Mouse (Mus musculus): ENCODE data around the gene Ppp4r4.
"Not testable (repeated sequence)": the region's sequence is repeated elsewhere in the genome, so short reads cannot be mapped to it uniquely, and the experiment has no call there.

The Ppp4r4 gene

DNA sequence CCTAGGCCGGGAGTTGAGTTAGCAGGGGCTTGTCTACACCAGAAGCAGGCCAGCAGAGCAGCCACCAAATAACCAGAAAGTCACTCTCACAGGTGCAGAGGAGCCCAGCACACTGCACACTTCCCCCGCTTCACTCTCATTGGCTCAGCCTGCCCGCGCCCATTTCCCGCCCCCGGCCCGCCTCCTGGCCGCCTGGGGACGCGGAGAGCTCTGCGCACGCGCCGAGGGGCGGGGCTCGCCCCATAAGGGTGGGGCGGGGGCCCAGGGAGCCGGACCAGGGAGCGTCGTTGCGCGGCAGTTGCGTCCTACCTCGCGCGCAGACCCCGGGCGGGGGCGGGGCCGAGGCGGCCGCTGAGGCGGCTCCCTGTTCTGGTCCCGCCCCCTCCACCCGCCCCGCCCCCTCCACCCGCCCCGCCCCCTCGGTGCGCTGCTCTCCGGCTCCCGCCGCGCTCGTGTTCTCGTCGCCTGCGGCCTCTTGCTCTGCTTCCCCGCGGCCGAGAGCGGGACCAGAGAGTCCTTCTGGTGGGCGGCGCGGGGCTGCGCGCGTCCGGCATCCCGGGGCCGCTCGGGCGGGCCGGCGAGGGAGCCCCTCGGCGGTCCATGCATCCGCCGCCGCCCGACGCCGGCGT lies at the start of gene Ppp4r4:
Gene Ppp4r4, plus strand, starts transcription at position 264 of the 629 bp plus-strand sequence.
- peak; percentile 94 for DNase-seq (ENCODE audit: low spot score)

DNA sequence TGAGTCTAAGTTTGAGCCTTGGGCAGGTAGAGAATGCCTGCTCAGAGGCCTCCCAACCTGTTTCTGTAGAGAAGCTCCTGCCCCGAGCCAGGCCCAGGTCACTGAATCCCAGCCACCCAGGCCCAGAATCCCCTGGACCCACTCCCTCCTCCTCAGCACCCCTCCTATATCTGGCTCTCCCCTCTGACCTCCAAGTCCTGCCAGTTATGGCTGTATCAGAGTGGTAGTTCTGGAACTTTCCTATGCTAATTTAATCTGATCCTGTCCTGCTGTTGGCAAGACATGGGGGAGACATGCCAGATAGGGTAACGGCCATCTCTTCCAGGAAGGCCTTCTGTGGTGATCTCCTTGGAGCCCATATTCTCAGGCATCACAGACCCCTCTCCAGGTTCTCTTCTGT lies 49.3 kb upstream of the Ppp4r4 start:
- no peak for DNase-seq (ENCODE audit: low spot score)

DNA sequence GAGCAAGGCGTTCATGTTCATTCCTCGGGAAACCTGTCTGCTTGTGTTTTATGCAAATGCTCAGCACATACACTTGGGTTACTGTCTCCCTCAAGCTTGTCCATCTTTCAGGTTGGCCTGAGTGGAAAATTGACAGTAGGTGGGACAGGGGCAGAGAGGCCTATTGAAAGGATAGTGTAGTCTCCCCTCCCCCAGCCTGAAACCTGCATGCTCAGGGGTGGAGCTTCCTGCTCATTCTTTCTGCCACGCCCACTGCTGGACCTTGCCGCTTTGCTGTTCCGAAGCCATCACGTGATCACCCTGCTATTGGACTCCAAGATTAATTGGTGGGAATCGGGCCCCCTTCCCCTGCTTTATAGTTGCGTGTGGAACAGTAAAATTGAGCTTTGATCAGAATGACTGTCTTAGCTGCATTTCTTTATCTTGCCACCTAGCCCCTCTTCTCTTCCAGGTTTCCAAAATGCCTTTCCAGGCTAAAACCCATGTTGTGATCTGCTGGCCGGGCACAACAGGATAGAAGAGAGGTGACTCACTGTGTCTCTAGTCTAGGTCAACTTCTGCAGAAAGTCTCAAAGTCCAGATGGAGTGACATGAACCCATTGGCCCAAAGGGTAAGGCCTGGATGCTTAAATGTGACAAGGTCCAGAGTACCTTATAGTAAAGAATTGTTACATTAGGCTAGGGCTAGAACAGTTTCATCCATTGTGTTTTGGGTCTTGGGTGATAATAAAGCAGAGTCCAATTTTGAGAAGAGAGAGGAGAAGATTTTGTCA lies 47.7 kb upstream of the Ppp4r4 start:
- not testable (repeated sequence) for DNase-seq (ENCODE audit: low spot score)

DNA sequence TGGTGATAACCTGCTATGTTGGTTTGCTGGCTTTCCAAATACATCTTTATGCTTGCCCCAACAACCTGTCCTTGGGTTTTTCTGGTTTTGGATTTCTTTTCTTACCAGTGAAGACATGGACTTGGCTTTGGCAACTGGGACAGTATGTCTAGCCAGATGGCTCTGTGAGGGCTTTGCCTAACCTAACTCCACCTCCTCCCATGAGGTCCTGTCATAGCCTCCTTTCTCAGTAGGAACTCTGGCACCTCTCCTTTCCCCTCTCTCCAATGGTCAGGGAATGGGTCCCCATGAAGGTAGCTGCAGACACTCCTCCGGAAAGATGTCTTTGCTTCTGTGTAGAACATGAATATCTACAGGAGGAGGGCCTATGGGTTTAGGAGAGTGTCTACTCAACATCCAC lies 45.4 kb upstream of the Ppp4r4 start:
- no peak for DNase-seq (ENCODE audit: low spot score)

DNA sequence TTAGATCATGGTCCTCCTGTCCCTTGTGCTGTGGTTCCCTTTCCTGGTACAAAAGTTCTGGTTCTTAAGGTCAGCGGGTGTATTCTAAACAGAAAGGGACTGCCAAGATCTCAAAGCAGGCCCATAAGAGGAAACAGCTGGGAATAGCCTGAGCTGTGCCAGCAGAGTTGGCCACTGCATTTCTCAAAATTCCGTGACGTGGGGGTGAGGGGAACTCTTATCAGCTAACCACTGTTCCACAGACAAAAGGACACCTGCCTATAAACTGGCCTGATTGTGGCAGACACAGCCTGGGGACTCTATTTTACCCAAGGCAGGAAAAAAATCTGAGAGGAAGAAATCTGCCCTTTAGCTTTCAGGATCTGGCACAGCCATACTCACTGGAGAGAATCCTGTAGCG lies 44.8 kb upstream of the Ppp4r4 start:
- no peak for DNase-seq (ENCODE audit: low spot score)

DNA sequence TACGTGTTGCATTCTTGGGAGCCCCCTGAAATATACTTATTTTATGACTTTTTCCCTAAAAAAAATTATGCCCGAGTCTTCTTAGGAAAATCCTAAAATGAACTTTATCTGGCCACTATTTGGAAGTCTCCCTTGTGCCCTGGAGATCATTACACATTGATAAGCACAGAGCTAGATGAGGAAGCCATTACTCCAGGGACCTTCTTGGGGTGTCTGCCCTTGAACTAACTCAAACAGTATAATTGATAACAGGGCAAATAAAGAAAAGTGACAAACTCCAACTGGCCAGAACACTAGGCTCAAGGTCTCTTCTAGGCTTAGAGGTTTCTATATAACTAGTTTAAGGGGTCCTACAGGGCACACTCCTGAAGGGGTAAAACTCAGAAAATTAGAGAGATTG lies 44.3 kb upstream of the Ppp4r4 start:
- DNase-seq (ENCODE audit: low spot score): no peak

DNA sequence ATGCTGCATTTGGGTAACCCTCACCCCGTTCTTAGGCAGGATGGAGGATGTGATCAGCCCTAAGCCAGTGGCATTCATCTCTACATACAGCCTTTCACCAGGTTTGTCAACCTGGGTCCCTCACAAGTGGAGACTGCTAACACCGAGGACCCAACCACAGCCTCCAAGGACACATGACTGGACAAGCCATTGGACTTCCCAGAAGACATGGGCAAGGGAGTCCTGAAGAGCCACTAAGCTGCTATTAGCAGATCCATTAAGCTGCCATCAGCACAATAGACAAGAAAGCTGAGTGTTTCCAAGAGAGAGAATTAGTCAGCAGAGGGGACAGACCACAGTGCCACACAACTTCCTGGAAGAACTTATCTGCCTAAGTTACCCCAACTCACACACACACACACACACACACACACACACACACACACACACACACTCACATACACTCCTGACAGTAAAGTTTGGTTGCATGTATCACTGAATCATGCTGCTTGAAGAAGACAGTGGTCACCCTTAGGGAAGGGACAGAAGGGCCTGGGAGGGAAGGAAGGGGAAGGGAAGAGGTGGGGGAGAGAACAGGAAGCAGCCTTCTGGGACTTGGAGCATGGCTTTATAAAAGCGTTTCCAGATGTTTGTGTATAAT lies 40.9 kb upstream of the Ppp4r4 start:
- no peak for DNase-seq (ENCODE audit: low spot score)

DNA sequence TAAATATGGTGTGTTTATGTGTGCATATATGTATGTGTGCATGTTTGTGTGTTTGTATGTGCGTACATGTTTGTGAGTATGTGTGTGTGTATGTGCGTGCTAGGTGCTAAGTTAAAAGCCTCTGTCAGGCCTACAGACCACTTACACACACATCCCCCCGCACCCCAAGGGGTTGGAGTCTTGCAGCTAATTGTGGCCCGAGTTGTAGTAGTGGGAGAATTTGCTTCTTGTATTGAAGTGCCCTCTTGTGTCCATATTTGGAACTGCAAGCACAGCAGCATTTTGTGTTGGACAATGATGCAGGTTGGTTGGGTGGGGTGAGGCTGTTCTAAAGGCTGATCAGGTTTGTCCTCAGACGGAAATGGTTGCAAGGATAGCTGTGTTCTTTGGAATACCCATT lies 39.3 kb upstream of the Ppp4r4 start:
- DNase-seq (ENCODE audit: low spot score): peak; percentile 69

DNA sequence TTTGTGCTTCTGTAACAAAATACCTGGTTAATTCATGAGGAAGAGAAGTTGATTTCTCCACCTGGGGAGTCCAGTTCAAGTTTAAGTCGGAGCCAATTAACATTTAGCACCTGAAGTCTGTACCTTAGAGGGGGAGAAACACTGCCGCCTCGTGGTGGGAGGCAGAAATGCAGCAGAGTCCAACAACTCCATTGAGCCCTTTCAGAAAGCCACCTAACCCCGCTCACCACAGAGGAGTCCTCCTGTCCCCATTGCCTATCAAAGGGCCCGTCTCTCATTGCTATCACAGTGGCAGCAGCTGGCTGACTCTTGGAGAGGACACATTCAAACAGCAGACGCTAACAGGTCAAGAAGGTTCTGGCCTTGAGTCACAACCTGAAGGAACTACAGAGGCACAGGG lies 37.6 kb upstream of the Ppp4r4 start:
- DNase-seq (ENCODE audit: low spot score): no peak

DNA sequence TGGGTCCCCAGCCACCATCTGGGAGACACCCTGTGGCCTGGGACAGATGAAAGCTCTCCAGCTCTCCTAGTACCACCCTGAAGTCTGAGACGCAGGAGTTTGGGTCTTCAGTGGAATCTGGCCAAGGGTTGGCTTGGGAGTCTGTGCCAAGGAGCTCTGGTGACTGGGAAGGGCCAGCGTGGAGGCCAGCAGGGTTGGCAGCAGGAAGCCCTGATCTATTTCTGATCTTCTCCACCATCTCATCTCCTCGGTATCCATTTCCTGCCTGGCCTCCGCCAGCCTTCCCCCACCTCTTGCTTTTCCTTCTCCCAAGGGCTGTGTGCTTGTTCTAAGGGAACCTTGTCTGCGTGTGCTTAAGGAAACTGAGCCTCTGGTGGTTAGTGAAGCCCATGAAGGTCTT lies 33.3 kb upstream of the Ppp4r4 start:
- no peak for DNase-seq (ENCODE audit: low spot score)

DNA sequence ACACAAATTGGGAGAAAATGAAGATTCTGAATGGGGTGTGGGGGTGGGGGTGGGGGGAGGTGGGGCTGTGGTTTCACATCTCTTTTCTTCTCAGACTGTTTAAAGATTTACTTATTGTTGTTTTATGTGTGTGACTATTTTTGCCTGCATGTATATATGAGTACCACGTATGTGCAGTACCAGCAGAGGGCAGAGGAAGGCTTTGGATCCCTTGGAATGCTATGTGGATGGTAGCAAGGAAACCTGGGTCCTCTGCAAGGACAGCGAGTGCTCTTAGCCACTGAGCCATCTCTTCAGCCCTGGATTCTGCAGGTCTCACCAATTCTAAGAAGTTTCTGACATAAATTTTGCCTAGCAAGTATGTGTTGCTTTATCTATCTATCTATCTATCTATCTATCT lies 32.8 kb upstream of the Ppp4r4 start:
- DNase-seq (ENCODE audit: low spot score): no peak

DNA sequence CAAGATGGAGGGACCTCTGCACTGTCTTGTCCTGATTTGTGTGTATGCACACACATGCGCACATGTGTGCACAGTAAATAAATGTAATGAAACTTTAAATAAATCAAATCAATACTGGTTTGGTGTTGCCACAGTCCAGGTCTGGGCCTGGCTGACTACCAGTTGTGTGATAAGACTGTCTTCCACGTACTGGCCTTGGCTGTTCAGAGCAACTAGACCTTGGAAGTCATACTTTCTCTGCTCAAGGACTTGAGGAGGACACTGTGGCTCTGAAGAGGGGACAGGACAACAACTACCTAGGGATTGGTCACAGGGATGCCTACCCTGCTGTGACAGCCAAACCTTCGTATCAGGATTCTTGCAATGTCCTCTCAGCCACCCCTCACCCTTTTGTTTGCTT lies 28.8 kb upstream of the Ppp4r4 start:
- DNase-seq (ENCODE audit: low spot score): no peak

DNA sequence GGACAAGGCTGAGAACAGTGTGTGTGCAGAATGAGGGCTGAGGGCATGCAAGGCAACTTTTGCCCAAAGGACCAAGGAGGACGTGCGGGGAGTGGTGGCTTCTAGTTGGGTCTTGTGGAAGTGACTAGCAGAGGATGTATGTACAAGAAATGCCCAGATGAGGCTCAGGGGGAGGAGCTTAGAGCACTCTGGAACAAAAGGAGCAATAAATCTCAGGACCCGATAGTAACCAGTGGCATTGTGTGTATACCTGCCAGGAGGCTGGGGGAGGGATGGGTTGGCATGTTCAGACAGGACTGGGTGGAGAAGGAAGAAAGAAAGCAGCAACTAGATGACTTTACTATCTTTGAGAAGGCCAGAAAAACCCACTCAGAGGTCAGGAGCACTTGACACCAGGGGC lies 27.7 kb upstream of the Ppp4r4 start:
- DNase-seq (ENCODE audit: low spot score): no peak

DNA sequence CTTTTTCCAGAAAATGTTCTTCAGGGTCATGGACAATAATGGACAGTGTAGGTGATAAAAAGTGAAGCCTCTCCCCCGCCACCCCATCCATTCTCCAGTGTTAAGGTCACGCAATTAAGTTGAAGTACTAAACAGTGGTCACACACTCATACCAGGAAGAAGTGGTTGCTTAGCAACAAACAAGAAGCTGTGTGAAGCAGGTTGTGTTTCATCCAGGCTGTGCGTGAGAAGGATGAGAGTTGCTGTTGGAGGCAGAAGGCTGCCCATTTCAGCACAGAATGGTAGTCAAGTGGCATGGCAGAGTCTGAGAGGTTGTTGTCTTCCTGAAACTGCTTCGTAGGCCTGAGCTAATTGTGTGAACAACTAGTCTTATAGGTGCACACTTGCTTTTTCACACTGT lies 23.7 kb upstream of the Ppp4r4 start:
- DNase-seq (ENCODE audit: low spot score): no peak

DNA sequence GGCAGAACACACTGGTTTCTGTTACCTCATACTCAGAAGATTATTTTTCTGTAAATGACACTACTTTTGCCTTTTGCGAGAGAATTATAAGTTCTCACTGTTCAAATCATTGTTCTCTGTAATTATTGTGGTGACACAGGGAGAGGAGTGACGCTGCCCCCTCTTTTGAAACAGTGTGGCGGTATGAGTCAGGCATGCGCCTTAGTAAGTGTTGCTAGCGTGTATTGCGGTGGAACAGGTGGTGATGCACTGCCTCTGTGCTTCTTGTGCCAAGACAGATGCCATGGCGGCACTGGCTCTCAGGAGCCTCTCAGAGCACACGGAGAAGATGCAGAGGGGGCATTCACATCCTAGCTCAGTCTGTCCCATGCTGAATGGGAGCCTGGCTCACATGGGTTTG lies 22.2 kb upstream of the Ppp4r4 start:
- peak; percentile 63 for DNase-seq (ENCODE audit: low spot score)

DNA sequence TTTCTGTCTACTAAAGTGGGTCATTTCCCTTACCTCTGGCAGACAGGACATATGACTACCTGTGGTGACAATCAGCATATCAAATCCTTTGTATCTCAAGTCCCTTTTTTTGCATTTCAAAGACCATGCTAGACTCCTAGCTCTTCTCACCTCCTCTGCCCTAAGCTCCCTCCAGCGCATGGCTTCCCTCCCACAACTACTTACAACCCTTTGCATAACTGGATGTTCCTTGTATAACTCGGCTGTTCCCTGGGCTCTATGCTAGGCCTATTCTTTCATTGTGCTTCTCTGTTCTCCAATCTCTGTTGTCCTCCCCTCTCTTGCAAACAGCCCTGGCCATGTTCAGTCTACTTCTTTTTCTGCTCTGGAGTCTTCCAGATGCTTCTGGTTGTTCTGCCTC lies 20.5 kb upstream of the Ppp4r4 start:
- no peak for DNase-seq (ENCODE audit: low spot score)

DNA sequence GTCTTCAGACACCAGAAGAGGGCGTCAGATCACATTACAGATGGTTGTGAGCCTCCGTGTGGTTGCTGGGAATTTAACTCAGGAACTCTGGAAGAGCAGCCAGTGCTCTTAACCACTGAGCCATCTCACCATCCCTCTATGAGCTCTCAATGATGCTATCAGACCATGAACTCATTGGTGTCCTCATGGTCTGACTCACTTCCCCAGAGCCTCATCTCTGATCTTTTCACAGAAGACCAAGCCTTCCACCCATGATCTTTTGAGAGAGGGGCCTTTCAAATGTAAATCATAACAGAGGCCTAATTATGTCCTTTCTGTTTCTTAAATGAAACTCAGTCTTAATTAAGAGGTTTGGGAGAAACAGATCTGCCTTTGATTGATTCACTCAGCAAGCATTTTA lies 19.0 kb upstream of the Ppp4r4 start:
- no peak for DNase-seq (ENCODE audit: low spot score)

DNA sequence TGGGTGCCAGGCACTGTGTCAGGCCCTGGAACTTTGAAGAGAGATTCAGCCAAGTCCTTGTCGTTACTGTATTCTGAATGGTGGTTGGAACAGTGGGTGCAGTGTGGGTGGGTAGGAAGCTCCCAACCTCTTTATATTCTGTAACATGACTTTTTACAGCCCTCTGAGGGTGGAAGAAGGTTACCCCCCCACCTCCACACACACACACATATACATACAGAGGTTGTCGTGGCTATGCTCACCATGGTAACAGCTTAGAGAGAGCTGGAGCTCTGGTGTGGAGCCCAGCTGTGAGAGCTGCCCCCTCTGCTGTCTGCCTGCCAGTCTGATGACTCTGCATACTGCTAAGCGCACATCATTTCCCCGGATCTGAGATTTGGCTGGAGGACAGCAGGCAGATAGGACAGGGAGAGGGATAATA lies 18.6 kb upstream of the Ppp4r4 start:
- DNase-seq (ENCODE audit: low spot score): peak; percentile 61

DNA sequence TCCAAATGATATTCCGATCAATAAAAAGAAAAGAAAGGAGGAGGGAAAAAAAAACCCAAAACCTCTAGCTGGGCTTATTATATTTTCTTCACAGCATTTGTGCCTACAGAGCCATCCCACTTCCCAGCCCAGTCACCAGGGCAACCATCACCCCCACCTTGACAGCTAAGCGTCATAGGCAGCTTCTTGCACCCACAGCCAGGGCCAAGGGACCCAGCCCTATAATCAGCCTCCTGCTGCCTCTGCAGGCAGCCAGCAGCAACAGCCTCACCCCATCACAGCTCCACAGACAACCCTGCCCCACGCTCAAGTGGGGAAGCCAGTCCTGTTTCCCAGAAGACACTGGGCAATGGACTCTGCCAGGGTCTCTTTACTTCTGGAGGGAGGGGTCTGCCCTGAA lies 17.7 kb upstream of the Ppp4r4 start:
- DNase-seq (ENCODE audit: low spot score): peak; percentile 74

DNA sequence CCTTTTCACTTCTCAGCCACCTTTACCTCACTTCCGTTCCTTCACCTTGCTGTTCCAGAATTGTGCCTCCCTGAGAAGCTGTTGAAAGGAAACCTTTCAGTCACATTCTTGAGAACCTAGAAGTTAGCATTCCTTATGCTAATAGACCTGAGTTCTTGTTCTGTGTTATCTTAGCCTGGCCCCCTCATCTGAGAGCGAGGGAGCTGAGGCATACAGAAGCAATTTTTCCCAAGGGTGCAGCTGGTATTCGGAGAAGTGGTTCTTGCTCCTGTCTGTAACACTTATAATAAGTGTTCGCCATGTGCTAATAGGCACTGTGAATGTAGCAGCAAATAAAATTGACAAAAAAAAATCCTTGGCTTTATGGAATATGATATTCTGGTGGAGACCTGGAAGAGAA lies 16.4 kb upstream of the Ppp4r4 start:
- DNase-seq (ENCODE audit: low spot score): no peak

DNA sequence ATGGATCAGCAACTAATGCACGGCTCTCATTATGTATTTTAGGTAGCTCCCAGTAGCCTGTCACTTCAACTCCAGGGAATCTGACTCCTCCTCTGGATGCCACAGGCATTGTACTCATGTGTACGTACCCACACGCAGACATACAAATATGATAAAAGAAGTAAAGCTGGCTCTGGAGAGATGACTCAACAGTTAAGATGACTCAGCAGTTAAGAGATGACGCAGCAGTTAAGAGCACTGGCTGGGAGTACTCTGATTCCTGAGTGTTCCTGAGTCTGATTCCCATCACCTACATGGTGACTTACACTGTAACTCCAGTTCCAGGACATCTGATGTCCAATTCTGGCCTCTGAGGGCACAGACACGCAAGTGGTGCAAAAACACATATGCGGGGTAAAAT lies 13.4 kb upstream of the Ppp4r4 start:
- DNase-seq (ENCODE audit: low spot score): no peak

DNA sequence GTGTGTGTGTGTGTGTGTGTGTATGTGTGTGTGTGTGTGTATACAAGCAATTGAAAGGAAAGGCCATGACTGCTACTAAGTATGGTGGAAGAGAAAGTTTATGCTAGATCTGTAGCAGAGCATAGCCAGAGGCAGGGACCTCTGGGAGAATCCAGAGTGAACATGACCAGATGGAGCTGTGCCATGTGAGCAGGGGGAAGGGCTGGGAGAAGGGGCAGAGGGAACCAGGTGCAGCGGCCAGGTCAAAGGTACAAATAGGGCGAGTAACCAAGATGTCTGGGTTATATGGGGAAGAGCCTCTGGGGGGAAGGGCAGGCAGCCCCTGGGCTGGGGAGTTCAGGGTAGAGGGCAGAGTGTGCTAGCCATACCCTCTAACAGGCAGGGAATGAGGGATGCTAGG lies 1.5 kb upstream of the Ppp4r4 start:
- DNase-seq (ENCODE audit: low spot score): no peak

DNA sequence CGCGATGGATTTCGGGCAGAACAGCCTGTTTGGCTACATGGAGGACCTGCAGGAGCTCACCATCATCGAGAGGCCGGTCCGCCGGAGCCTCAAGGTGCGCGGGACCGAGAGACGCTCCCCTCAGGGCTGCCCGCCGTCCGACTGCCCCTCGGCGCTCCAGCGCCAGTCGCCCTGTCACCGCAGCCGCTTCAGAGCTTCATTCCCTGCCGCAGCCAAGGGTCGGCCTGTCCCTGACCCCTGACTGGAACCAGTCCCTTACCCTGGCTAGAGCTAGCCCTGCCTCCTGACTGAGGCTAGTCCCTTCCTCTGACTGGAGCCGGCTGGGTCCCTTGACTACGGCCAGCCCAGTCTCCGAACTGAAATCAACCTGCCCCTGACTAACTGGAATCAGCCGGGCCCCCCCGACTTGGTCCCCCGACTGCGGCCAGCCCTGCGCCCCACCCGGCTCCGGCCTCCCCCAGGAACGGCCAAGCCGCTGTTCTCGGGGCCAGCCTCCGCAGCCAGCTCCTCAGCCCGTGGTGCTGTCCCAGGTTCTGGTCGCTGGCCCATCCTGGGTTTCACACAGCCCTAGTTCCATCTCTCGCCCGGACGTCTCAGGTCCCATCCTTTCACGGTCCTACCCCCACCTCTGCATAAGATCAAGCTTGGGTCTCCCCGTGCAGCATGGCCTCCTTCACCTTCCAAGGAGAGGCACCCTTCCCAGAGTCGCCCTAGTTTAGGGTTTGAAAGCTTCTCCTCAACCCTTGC lies 739 bp downstream of the Ppp4r4 start:
- no peak for DNase-seq (ENCODE audit: low spot score)
